Mouse (Mus musculus): ENCODE results near the gene Gas8.

GRCm38 (mm10) chr8:123477737-123478258 is 40.8 kb upstream of the Gas8 start, which contains the start of gene Afg3l1:
- peak; percentile 14; the same call in 1 of the 2 replicates for TF ChIP-seq CTCF (IDR thresholded peaks at IDR 0.05; ENCODE audit: low read depth)
- no peak for TF ChIP-seq EP300 (optimal IDR thresholded peaks at IDR 0.05)
